Mouse (Mus musculus): ENCODE data around the gene Nrp2.

- no peak for TF ChIP-seq CTCF (IDR thresholded peaks at IDR 0.05; ENCODE audit: borderline replicate concordance, insufficient read depth, low read depth, low read length)
- no peak for TF ChIP-seq POLR2A (IDR thresholded peaks at IDR 0.05; ENCODE audit: borderline replicate concordance, insufficient read depth, low read length)
Measured at GRCm38 (mm10) chr1:62719770-62720169, 16.7 kb downstream of the Nrp2 start.

Measured in cerebellum, adult 2 months (tissue).